Mouse (Mus musculus) kidney, embryonic 16.5 days (tissue): Measurements from ENCODE around the gene Psat1. TPM values are rescaled to one million over a fixed set of nuclear protein-coding genes. Genes with fewer than 3 reads are reported as not detected.

Experiments
- ATAC-seq: fragments of 200-750 bp; cut with Nextera tagmentation; 2 replicates; pipeline ENCODE4 v1.8.0; 2017; ENCODE audit warnings: moderate TSS enrichment; ENCODE audit not compliant: low FRiP score, low TSS enrichment
- H3K27ac ChIP-seq: fragments of 300-500 bp; sonication (generic); 2 replicates; pipeline ENCODE4 v1.5.1; 2014; ENCODE audit warnings: low read length
- H3K27me3 ChIP-seq: fragments of 300-500 bp; sonication (generic); 2 replicates; pipeline ENCODE4 v1.6.1; 2014; ENCODE audit warnings: low read length, control low read depth, mixed read lengths; ENCODE audit not compliant: insufficient read depth
- H3K36me3 ChIP-seq: fragments of 300-500 bp; sonication (generic); 2 replicates; pipeline ENCODE4 v1.6.1; 2014; ENCODE audit warnings: low read length, control low read depth, mixed read lengths; ENCODE audit not compliant: insufficient read depth
- H3K4me1 ChIP-seq: fragments of 300-500 bp; sonication (generic); 2 replicates; pipeline ENCODE4 v1.6.1; 2014; ENCODE audit warnings: low read length, control low read depth, mixed read lengths; ENCODE audit not compliant: insufficient read depth
- H3K4me2 ChIP-seq: fragments of 300-500 bp; sonication (generic); replicated peaks from 2 replicates; pipeline ENCODE4 v1.6.1; 2014; ENCODE audit warnings: low read depth, low read length
- H3K4me3 ChIP-seq: fragments of 300-500 bp; sonication (generic); 2 replicates; pipeline ENCODE4 v1.5.1; 2014; ENCODE audit warnings: mild to moderate bottlenecking, low read length
- H3K9ac ChIP-seq: fragments of 300-500 bp; sonication (generic); replicated peaks from 2 replicates; pipeline ENCODE4 v1.6.1; 2014; ENCODE audit warnings: low read length
- H3K9me3 ChIP-seq: fragments of 300-500 bp; sonication (generic); 2 replicates; pipeline ENCODE4 v1.6.1; 2016; ENCODE audit warnings: low read length, control low read depth
- whole genome bisulfite sequencing: fragments of 180-500 bp; shearing (Covaris S2); extraction: QIAGEN DNeasy Blood & Tissue Kit; methylation state at CpG from one replicate; pipeline ENCODE4 v1.1.7; 2014; 5-methylcytosine and 5-hydroxymethylcytosine counted together
- polyA plus RNA-seq: library from polyadenylated mRNA; unstranded; fragments of >200 nt; fragmentation: Nextera tagmentation; extraction: Ambion mirVana; gene quantifications from 2 replicates; pipeline ENCODE4 v1.2.1, GENCODE M21; 2015

Psat1 gene
- polyA plus RNA-seq, 1 experiment from 2014 or later, result 86.9 TPM

DNA sequence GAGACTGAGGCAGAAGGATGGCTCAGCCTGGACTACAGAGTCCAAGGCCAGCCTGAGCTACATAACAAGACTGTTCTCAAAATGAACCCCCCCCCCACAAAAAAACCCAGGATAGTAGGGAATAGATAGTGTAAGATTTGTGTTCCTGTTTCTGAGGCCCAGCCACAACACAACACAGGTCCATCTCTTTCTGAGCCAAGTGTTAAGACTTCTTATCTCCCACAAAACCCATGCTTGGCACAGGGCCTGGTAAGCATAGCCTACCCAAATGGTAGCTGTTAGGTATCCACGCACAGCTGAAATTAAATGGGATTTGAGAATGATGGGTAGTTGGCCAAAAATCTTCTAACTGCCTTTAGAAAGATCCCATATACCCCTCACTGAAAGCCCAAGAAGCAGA, 36.6 kb downstream of the Psat1 start:
- Histone ChIP-seq H3K27ac (no peak overlapping the region), H3K27me3 (no peaks in the 10 kb centered on the region), H3K4me1 (no peaks in the 10 kb centered on the region), H3K9me3 (no peaks in the 10 kb centered on the region), H3K4me3 (no peak overlapping the region), H3K36me3 (peaks cover 36% of the 10 kb centered on the region), H3K9ac (no peak overlapping the region), H3K4me2 (no peak overlapping the region)
- WGBS, result 100% methylated on average over 1 of the region's 1 CpGs
- no peak for ATAC-seq

GRCm38 (mm10) chr19:15908016-15908415, 39.1 kb downstream of the Psat1 start:
- Histone ChIP-seq H3K4me3 (no peak overlapping the region), H3K27ac (no peak overlapping the region), H3K9ac (no peak overlapping the region), H3K4me1 (peaks cover 12% of the 10 kb centered on the region), H3K27me3 (no peaks in the 10 kb centered on the region), H3K4me2 (no peak overlapping the region), H3K9me3 (no peaks in the 10 kb centered on the region), H3K36me3 (peaks cover 22% of the 10 kb centered on the region)
- 67% methylated on average over 5 of the region's 5 CpGs for WGBS
- no peak for ATAC-seq

- Histone ChIP-seq H3K4me3 (no peak overlapping the region), H3K9me3 (no peaks in the 10 kb centered on the region), H3K36me3 (peaks cover 15% of the 10 kb centered on the region; the same call in 1 of the 2 replicates), H3K9ac (no peak overlapping the region), H3K4me1 (peaks cover 12% of the 10 kb centered on the region), H3K27me3 (no peaks in the 10 kb centered on the region), H3K27ac (no peak overlapping the region), H3K4me2 (no peak overlapping the region)
- WGBS, result 82% methylated on average over 4 of the region's 4 CpGs
- ATAC-seq, result no peak
Measured at GRCm38 (mm10) chr19:15904734-15905133, 42.4 kb downstream of the Psat1 start.

GRCm38 (mm10) chr19:15903508-15904480, 43.3 kb downstream of the Psat1 start:
- ATAC-seq, result peak; percentile 57; the same call in 1 of the 2 replicates
- Histone ChIP-seq H3K9ac (no peak overlapping the region), H3K36me3 (peaks cover 15% of the 10 kb centered on the region; the same call in 1 of the 2 replicates), H3K4me1 (peaks cover 12% of the 10 kb centered on the region), H3K27me3 (no peaks in the 10 kb centered on the region), H3K9me3 (no peaks in the 10 kb centered on the region), H3K27ac (peak overlapping the region; percentile 20; the same call in 1 of the 2 replicates), H3K4me2 (no peak overlapping the region), H3K4me3 (no peak overlapping the region)
- WGBS, result 43% methylated on average over 20 of the region's 20 CpGs

DNA sequence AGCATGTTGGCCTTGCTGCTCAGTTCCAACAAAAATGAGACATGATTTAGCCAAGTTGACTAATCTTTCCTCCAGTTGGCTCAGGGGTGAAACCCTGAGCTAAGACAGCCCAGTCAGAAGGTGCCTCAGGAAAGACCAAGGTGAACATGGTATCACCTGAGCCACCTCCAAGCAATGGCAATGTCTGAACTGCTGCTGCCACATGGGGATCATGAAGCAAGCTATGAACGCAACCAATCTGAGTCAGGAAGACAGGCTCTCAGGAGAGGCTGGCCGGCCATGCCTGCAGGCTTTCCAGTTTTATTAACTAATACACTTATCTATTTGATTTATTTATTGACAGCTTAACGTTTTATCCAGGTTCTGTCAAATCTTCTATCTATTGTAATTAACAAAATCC, 51.5 kb downstream of the Psat1 start:
- H3K4me3 ChIP-seq, result no peak overlapping the region
- no peak overlapping the region for H3K4me2 ChIP-seq
- no peaks in the 10 kb centered on the region for H3K9me3 ChIP-seq
- WGBS, result 83% methylated on average over 3 of the region's 3 CpGs
- H3K9ac ChIP-seq, result no peak overlapping the region
- ATAC-seq, result no peak
- H3K4me1 ChIP-seq, result no peaks in the 10 kb centered on the region
- H3K27ac ChIP-seq, result no peak overlapping the region
- H3K36me3 ChIP-seq, result no peaks in the 10 kb centered on the region
- no peaks in the 10 kb centered on the region for H3K27me3 ChIP-seq

- Histone ChIP-seq H3K9ac (no peak overlapping the region), H3K36me3 (no peaks in the 10 kb centered on the region), H3K4me3 (no peak overlapping the region), H3K27me3 (no peaks in the 10 kb centered on the region), H3K9me3 (no peaks in the 10 kb centered on the region), H3K4me1 (no peaks in the 10 kb centered on the region), H3K4me2 (no peak overlapping the region), H3K27ac (no peak overlapping the region)
- ATAC-seq, result no peak
- 92% methylated on average over 4 of the region's 4 CpGs for WGBS
Measured at GRCm38 (mm10) chr19:15892146-15892545, 55.0 kb downstream of the Psat1 start.

DNA sequence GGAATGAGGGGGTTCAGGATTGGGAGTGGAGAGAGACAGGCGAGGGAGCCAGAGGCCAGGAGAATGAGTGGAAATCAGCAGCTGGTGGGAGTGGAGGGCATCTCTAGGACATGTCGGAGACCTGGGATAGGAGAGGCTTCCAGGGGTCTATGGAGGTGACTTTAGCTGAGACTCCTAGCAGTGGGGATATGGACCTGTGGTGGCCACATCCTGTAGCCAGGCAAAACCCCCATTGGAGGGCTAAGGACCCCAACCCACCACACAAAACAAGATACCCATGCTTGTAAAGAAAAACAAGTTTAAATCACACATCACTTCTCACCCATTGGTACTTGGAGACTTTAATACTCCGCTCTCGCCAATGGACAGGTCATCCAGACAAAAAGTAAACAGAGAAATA, 58.7 kb downstream of the Psat1 start:
- Histone ChIP-seq H3K4me1 (no peaks in the 10 kb centered on the region), H3K27ac (no peak overlapping the region), H3K4me3 (no peak overlapping the region), H3K4me2 (no peak overlapping the region), H3K27me3 (no peaks in the 10 kb centered on the region), H3K36me3 (no peaks in the 10 kb centered on the region), H3K9me3 (no peaks in the 10 kb centered on the region), H3K9ac (no peak overlapping the region)
- ATAC-seq, result no peak
- WGBS, result 90% methylated on average over 4 of the region's 4 CpGs

- Histone ChIP-seq H3K9me3 (no peaks in the 10 kb centered on the region), H3K9ac (no peak overlapping the region), H3K4me2 (no peak overlapping the region), H3K4me3 (no peak overlapping the region), H3K36me3 (no peaks in the 10 kb centered on the region), H3K27ac (no peak overlapping the region), H3K27me3 (no peaks in the 10 kb centered on the region), H3K4me1 (no peaks in the 10 kb centered on the region)
- WGBS, result 76% methylated on average over 11 of the region's 11 CpGs
- peak; percentile 67; the same call in 1 of the 2 replicates for ATAC-seq
Measured at GRCm38 (mm10) chr19:15882705-15883426, 64.3 kb downstream of the Psat1 start.

GRCm38 (mm10) chr19:15880731-15881130, 66.4 kb downstream of the Psat1 start:
- no peaks in the 10 kb centered on the region for H3K36me3 ChIP-seq
- H3K9me3 ChIP-seq, result no peaks in the 10 kb centered on the region
- H3K27me3 ChIP-seq, result no peaks in the 10 kb centered on the region
- no peak overlapping the region for H3K9ac ChIP-seq
- no peak overlapping the region for H3K27ac ChIP-seq
- WGBS, result 33% methylated on average over 8 of the region's 8 CpGs
- H3K4me2 ChIP-seq, result no peak overlapping the region
- no peak overlapping the region for H3K4me3 ChIP-seq
- no peaks in the 10 kb centered on the region for H3K4me1 ChIP-seq
- no peak for ATAC-seq

GRCm38 (mm10) chr19:15879271-15879670, 67.9 kb downstream of the Psat1 start:
- no peak overlapping the region for H3K4me2 ChIP-seq
- no peak overlapping the region for H3K9ac ChIP-seq
- H3K4me1 ChIP-seq, result no peaks in the 10 kb centered on the region
- WGBS, result 96% methylated on average over 5 of the region's 5 CpGs
- H3K4me3 ChIP-seq, result no peak overlapping the region
- no peak for ATAC-seq
- H3K27me3 ChIP-seq, result no peaks in the 10 kb centered on the region
- H3K27ac ChIP-seq, result no peak overlapping the region
- H3K9me3 ChIP-seq, result no peaks in the 10 kb centered on the region
- no peaks in the 10 kb centered on the region for H3K36me3 ChIP-seq
